Mouse (Mus musculus): ENCODE measurements around the gene Mpzl3. TPM values are rescaled to one million over a fixed set of nuclear protein-coding genes. Genes with fewer than 3 reads are reported as not detected.
"Not testable (repeated sequence)": the region's sequence is repeated elsewhere in the genome, so short reads cannot be mapped to it uniquely, and the experiment has no call there.

Gene Mpzl3
- polyA plus RNA-seq, 1 experiment from 2014 or later = 1.3 TPM

GRCm38 (mm10) chr9:45027376-45027775 is 27.6 kb upstream of the Mpzl3 start:
- WGBS = 77% methylated on average over 8 of the region's 8 CpGs

GRCm38 (mm10) chr9:45030341-45030740 is 24.6 kb upstream of the Mpzl3 start:
- WGBS = 83% methylated on average over 6 of the region's 6 CpGs
- Histone ChIP-seq H3K9me3 (replicated peaks) (no peaks in the 10 kb centered on the region), H3K36me3 (ENCODE audit: poor library complexity, severe bottlenecking) (no peaks in the 10 kb centered on the region), H3K4me1 (no peaks in the 10 kb centered on the region), H3K4me3 (no peak overlapping the region), H3K9ac (no peak overlapping the region), H3K27ac (no peak overlapping the region), H3K4me2 (no peak overlapping the region), H3K27me3 (peaks cover 28% of the 10 kb centered on the region)
- ATAC-seq = no peak

More at GRCm38 (mm10) chr9:45027376-45027775, 27.6 kb upstream of the Mpzl3 start:
- Histone ChIP-seq H3K4me2 (no peak overlapping the region), H3K4me1 (no peaks in the 10 kb centered on the region), H3K27me3 (peaks cover 34% of the 10 kb centered on the region), H3K9me3 (replicated peaks) (no peaks in the 10 kb centered on the region), H3K4me3 (no peak overlapping the region), H3K27ac (no peak overlapping the region), H3K9ac (no peak overlapping the region), H3K36me3 (ENCODE audit: poor library complexity, severe bottlenecking) (no peaks in the 10 kb centered on the region)
- no peak for ATAC-seq

- Histone ChIP-seq H3K9ac (no peak overlapping the region), H3K4me3 (no peak overlapping the region), H3K4me1 (no peaks in the 10 kb centered on the region), H3K4me2 (no peak overlapping the region), H3K27me3 (peaks cover 24% of the 10 kb centered on the region), H3K27ac (no peak overlapping the region), H3K36me3 (ENCODE audit: poor library complexity, severe bottlenecking) (no peaks in the 10 kb centered on the region), H3K9me3 (replicated peaks) (no peaks in the 10 kb centered on the region)
- 72% methylated on average over 2 of the region's 2 CpGs for WGBS
- ATAC-seq = no peak
Observed at GRCm38 (mm10) chr9:45032261-45032660, 22.7 kb upstream of the Mpzl3 start.

- Histone ChIP-seq H3K27me3 (peaks cover 33% of the 10 kb centered on the region), H3K27ac (no peak overlapping the region), H3K4me1 (no peaks in the 10 kb centered on the region), H3K4me2 (no peak overlapping the region), H3K36me3 (ENCODE audit: poor library complexity, severe bottlenecking) (no peaks in the 10 kb centered on the region), H3K9me3 (replicated peaks) (no peaks in the 10 kb centered on the region), H3K9ac (no peak overlapping the region), H3K4me3 (no peak overlapping the region)
- 87% methylated on average over 3 of the region's 3 CpGs for WGBS
- no peak for ATAC-seq
Observed at GRCm38 (mm10) chr9:45034526-45034925, 20.5 kb upstream of the Mpzl3 start.

- H3K27ac ChIP-seq; H3K4me2 ChIP-seq; ATAC-seq; H3K4me1 ChIP-seq; H3K4me3 ChIP-seq; H3K9ac ChIP-seq; H3K9me3 ChIP-seq (replicated peaks); H3K36me3 ChIP-seq (ENCODE audit: poor library complexity, severe bottlenecking): not testable (repeated sequence)
- peaks cover 55% of the 10 kb centered on the region for H3K27me3 ChIP-seq
- WGBS = 79% methylated on average over 1 of the region's 1 CpGs
Observed at GRCm38 (mm10) chr9:45037803-45038202, 17.2 kb upstream of the Mpzl3 start.

- H3K4me1 ChIP-seq = 0 out of 2 replicates have a peak, but pooled peaks cover 3% of the 10 kb centered on the region
- H3K27me3 ChIP-seq = peaks cover 72% of the 10 kb centered on the region
- H3K9ac ChIP-seq = no peak within 1 kb of the TSS
- H3K4me3 ChIP-seq = no peak within 1 kb of the TSS
- 61% methylated on average over 5 of the region's 5 CpGs for WGBS
- no peaks in the 10 kb centered on the region for H3K9me3 ChIP-seq (replicated peaks)
- no peak within 1 kb of the TSS for H3K27ac ChIP-seq
- no peaks in the 10 kb centered on the region for H3K36me3 ChIP-seq (ENCODE audit: poor library complexity, severe bottlenecking)
- no peak within 1 kb of the TSS for H3K4me2 ChIP-seq
- ATAC-seq = no peak
Observed at GRCm38 (mm10) chr9:45039499-45039898, 15.5 kb upstream of the Mpzl3 start, which contains the start of gene Mpzl2. Mpzl2 (plus strand) TSS chr9:45039799.

GRCm38 (mm10) chr9:45040066-45040845 is 14.7 kb upstream of the Mpzl3 start:
- ATAC-seq = no peak
- no peak overlapping the region for H3K27ac ChIP-seq
- 19% methylated on average over 14 of the region's 14 CpGs for WGBS
- H3K9ac ChIP-seq = no peak overlapping the region
- no peaks in the 10 kb centered on the region for H3K36me3 ChIP-seq (ENCODE audit: poor library complexity, severe bottlenecking)
- no peaks in the 10 kb centered on the region for H3K9me3 ChIP-seq (replicated peaks)
- H3K4me3 ChIP-seq = no peak overlapping the region
- no peak overlapping the region for H3K4me2 ChIP-seq
- peaks cover 77% of the 10 kb centered on the region for H3K27me3 ChIP-seq
- 0 out of 2 replicates have a peak, but pooled peaks cover 3% of the 10 kb centered on the region for H3K4me1 ChIP-seq

GRCm38 (mm10) chr9:45041131-45041838 is 13.7 kb upstream of the Mpzl3 start:
- H3K9ac ChIP-seq = no peak overlapping the region
- WGBS = 39% methylated on average over 17 of the region's 17 CpGs
- no peak overlapping the region for H3K27ac ChIP-seq
- no peak for ATAC-seq
- H3K4me1 ChIP-seq = 0 out of 2 replicates have a peak, but pooled peaks cover 3% of the 10 kb centered on the region
- H3K27me3 ChIP-seq = peaks cover 77% of the 10 kb centered on the region
- peak overlapping the region; percentile 12; the same call in 1 of the 2 replicates for H3K4me2 ChIP-seq
- no peak overlapping the region for H3K4me3 ChIP-seq
- H3K9me3 ChIP-seq (replicated peaks) = no peaks in the 10 kb centered on the region
- H3K36me3 ChIP-seq (ENCODE audit: poor library complexity, severe bottlenecking) = no peaks in the 10 kb centered on the region

- no peak for ATAC-seq
- H3K4me2 ChIP-seq = peak overlapping the region; percentile 22; the same call in 1 of the 2 replicates
- no peak overlapping the region for H3K9ac ChIP-seq
- H3K4me3 ChIP-seq = no peak overlapping the region
- H3K27ac ChIP-seq = no peak overlapping the region
- no peaks in the 10 kb centered on the region for H3K36me3 ChIP-seq (ENCODE audit: poor library complexity, severe bottlenecking)
- peaks cover 85% of the 10 kb centered on the region for H3K27me3 ChIP-seq
- 0 out of 2 replicates have a peak, but pooled peaks cover 3% of the 10 kb centered on the region for H3K4me1 ChIP-seq
- 3% methylated on average over 20 of the region's 20 CpGs for WGBS
- no peaks in the 10 kb centered on the region for H3K9me3 ChIP-seq (replicated peaks)
Observed at GRCm38 (mm10) chr9:45042056-45042720, 12.8 kb upstream of the Mpzl3 start.

- Histone ChIP-seq H3K36me3 (ENCODE audit: poor library complexity, severe bottlenecking) (no peaks in the 10 kb centered on the region), H3K9me3 (replicated peaks) (no peaks in the 10 kb centered on the region), H3K27ac (no peak overlapping the region), H3K4me2 (peak overlapping the region; percentile 22; the same call in 1 of the 2 replicates), H3K4me3 (no peak overlapping the region), H3K27me3 (peaks cover 81% of the 10 kb centered on the region), H3K9ac (no peak overlapping the region), H3K4me1 (0 out of 2 replicates have a peak, but pooled peaks cover 3% of the 10 kb centered on the region)
- ATAC-seq = no peak
- WGBS = 2% methylated on average over 10 of the region's 10 CpGs
Observed at GRCm38 (mm10) chr9:45042947-45043346, 12.0 kb upstream of the Mpzl3 start.

GRCm38 (mm10) chr9:45046973-45047372 is 8.0 kb upstream of the Mpzl3 start:
- 89% methylated on average over 16 of the region's 16 CpGs for WGBS
- H3K36me3 ChIP-seq (ENCODE audit: poor library complexity, severe bottlenecking) = no peaks in the 10 kb centered on the region
- no peak overlapping the region for H3K4me2 ChIP-seq
- H3K27me3 ChIP-seq = peaks cover 54% of the 10 kb centered on the region
- ATAC-seq = no peak
- H3K4me3 ChIP-seq = no peak overlapping the region
- H3K4me1 ChIP-seq = no peaks in the 10 kb centered on the region
- H3K9ac ChIP-seq = no peak overlapping the region
- no peaks in the 10 kb centered on the region for H3K9me3 ChIP-seq (replicated peaks)
- no peak overlapping the region for H3K27ac ChIP-seq

GRCm38 (mm10) chr9:45048511-45048910 is 6.5 kb upstream of the Mpzl3 start:
- no peak overlapping the region for H3K4me3 ChIP-seq
- H3K4me2 ChIP-seq = no peak overlapping the region
- H3K27ac ChIP-seq = no peak overlapping the region
- ATAC-seq = no peak
- H3K4me1 ChIP-seq = no peaks in the 10 kb centered on the region
- H3K9me3 ChIP-seq (replicated peaks) = no peaks in the 10 kb centered on the region
- no peaks in the 10 kb centered on the region for H3K36me3 ChIP-seq (ENCODE audit: poor library complexity, severe bottlenecking)
- peaks cover 52% of the 10 kb centered on the region for H3K27me3 ChIP-seq
- WGBS = 22% methylated on average over 4 of the region's 4 CpGs
- no peak overlapping the region for H3K9ac ChIP-seq
